Mouse (Mus musculus) heart, embryonic 11.5 days (tissue): Measurements from ENCODE around the gene Galnt2. TPM values are rescaled to one million over a fixed set of nuclear protein-coding genes. Genes with fewer than 3 reads are reported as not detected.
A peak's percentile ranks its signal among the peaks of the same experiment; 100 is the strongest.

Source experiments
- ATAC-seq: fragments of 200-750 bp; cut with Nextera tagmentation; replicated peaks from 2 replicates; pipeline ENCODE4 v1.8.0; 2017; ENCODE audit warnings: moderate library complexity; ENCODE audit not compliant: insufficient number of reproducible peaks, low FRiP score, low TSS enrichment
- H3K27ac ChIP-seq: fragments of 300-500 bp; sonication (generic); 2 replicates; pipeline ENCODE4 v1.5.1; 2014; ENCODE audit warnings: mild to moderate bottlenecking, low read depth, low read length
- H3K27me3 ChIP-seq: fragments of 300-500 bp; sonication (generic); 2 replicates; pipeline ENCODE4 v1.6.1; 2014; ENCODE audit warnings: mild to moderate bottlenecking, low read length, mixed read lengths; ENCODE audit not compliant: control insufficient read depth, insufficient read depth
- H3K36me3 ChIP-seq: fragments of 300-500 bp; sonication (generic); 2 replicates; pipeline ENCODE4 v1.6.1; 2014; ENCODE audit warnings: mild to moderate bottlenecking, low read length, moderate library complexity, mixed read lengths; ENCODE audit not compliant: control insufficient read depth, insufficient read depth
- H3K4me1 ChIP-seq: fragments of 300-500 bp; sonication (generic); 2 replicates; pipeline ENCODE4 v1.6.1; 2014; ENCODE audit warnings: low read length; ENCODE audit not compliant: control insufficient read depth, insufficient read depth
- H3K4me2 ChIP-seq: fragments of 300-500 bp; sonication (generic); 2 replicates; pipeline ENCODE4 v1.6.1; 2014; ENCODE audit warnings: mild to moderate bottlenecking, moderate library complexity
- H3K4me3 ChIP-seq: fragments of 300-500 bp; sonication (generic); 2 replicates; pipeline ENCODE4 v1.5.1; 2014; ENCODE audit warnings: low read depth, low read length
- H3K9ac ChIP-seq: fragments of 300-500 bp; sonication (generic); 2 replicates; pipeline ENCODE4 v1.6.1; 2014; ENCODE audit warnings: mild to moderate bottlenecking, low read depth, low read length, moderate library complexity
- H3K9me3 ChIP-seq: fragments of 300-500 bp; sonication (generic); replicated peaks from 2 replicates; pipeline ENCODE4 v1.6.1; 2016; ENCODE audit warnings: low read length; ENCODE audit not compliant: control insufficient read depth
- WGBS: fragments of 180-500 bp; shearing (Covaris S2); extraction: QIAGEN DNeasy Blood & Tissue Kit; methylation state at CpG from one replicate; pipeline ENCODE4 v1.1.7; 2014; ENCODE audit not compliant: insufficient replicate concordance; 5-methylcytosine and 5-hydroxymethylcytosine counted together
- polyA plus RNA-seq: library from polyadenylated mRNA; unstranded; fragments of >200 nt; fragmentation: Nextera tagmentation; extraction: Ambion mirVana; gene quantifications from 2 replicates; pipeline ENCODE4 v1.2.1, GENCODE M21; 2014

Galnt2 gene
- polyA plus RNA-seq, 1 experiment from 2014 or later, result 63.2 TPM

- Histone ChIP-seq H3K36me3 (0 out of 2 replicates have a peak, but pooled peaks cover 3% of the 10 kb centered on the region), H3K9ac (no peak overlapping the region), H3K4me2 (no peak overlapping the region), H3K4me1 (peaks cover 51% of the 10 kb centered on the region), H3K4me3 (no peak overlapping the region), H3K27ac (0 out of 2 replicates have a peak overlapping the region, but pooled peaks have one; percentile 10), H3K9me3 (no peaks in the 10 kb centered on the region), H3K27me3 (no peaks in the 10 kb centered on the region)
- no peak for ATAC-seq
- WGBS, result 49% methylated on average over 11 of the region's 11 CpGs
Observed at GRCm38 (mm10) chr8:124318612-124319315, 87.6 kb downstream of the Galnt2 start.

GRCm38 (mm10) chr8:124319316-124319652 is 88.1 kb downstream of the Galnt2 start:
- WGBS, result 76% methylated on average over 4 of the region's 4 CpGs
- no peak overlapping the region for H3K27ac ChIP-seq
- H3K4me1 ChIP-seq, result peaks cover 46% of the 10 kb centered on the region
- no peaks in the 10 kb centered on the region for H3K27me3 ChIP-seq
- no peaks in the 10 kb centered on the region for H3K9me3 ChIP-seq
- H3K4me2 ChIP-seq, result no peak overlapping the region
- no peak for ATAC-seq
- 0 out of 2 replicates have a peak, but pooled peaks cover 5% of the 10 kb centered on the region for H3K36me3 ChIP-seq
- no peak overlapping the region for H3K9ac ChIP-seq
- H3K4me3 ChIP-seq, result no peak overlapping the region

- H3K9me3 ChIP-seq, result no peaks in the 10 kb centered on the region
- no peak overlapping the region for H3K9ac ChIP-seq
- H3K4me2 ChIP-seq, result no peak overlapping the region
- peaks cover 30% of the 10 kb centered on the region for H3K4me1 ChIP-seq
- H3K27ac ChIP-seq, result no peak overlapping the region
- ATAC-seq, result no peak
- WGBS, result 54% methylated on average over 12 of the region's 12 CpGs
- no peaks in the 10 kb centered on the region for H3K27me3 ChIP-seq
- peaks cover 9% of the 10 kb centered on the region for H3K36me3 ChIP-seq
- no peak overlapping the region for H3K4me3 ChIP-seq
Observed at GRCm38 (mm10) chr8:124321227-124321840, 90.1 kb downstream of the Galnt2 start.

GRCm38 (mm10) chr8:124323356-124323755 is 92.2 kb downstream of the Galnt2 start:
- Histone ChIP-seq H3K9me3 (no peaks in the 10 kb centered on the region), H3K4me3 (no peak overlapping the region), H3K36me3 (peaks cover 9% of the 10 kb centered on the region), H3K4me1 (peaks cover 12% of the 10 kb centered on the region), H3K9ac (no peak overlapping the region), H3K27ac (no peak overlapping the region), H3K27me3 (no peaks in the 10 kb centered on the region), H3K4me2 (no peak overlapping the region)
- WGBS, result 90% methylated on average over 14 of the region's 14 CpGs
- ATAC-seq, result no peak

GRCm38 (mm10) chr8:124328259-124328658 is 97.1 kb downstream of the Galnt2 start:
- H3K4me2 ChIP-seq, result no peak overlapping the region
- H3K9me3 ChIP-seq, result no peaks in the 10 kb centered on the region
- H3K27me3 ChIP-seq, result no peaks in the 10 kb centered on the region
- no peak for ATAC-seq
- WGBS, result 90% methylated on average over 7 of the region's 7 CpGs
- H3K36me3 ChIP-seq, result peaks cover 14% of the 10 kb centered on the region
- H3K9ac ChIP-seq, result no peak overlapping the region
- H3K4me3 ChIP-seq, result no peak overlapping the region
- H3K27ac ChIP-seq, result no peak overlapping the region
- H3K4me1 ChIP-seq, result peaks cover 9% of the 10 kb centered on the region

- no peak overlapping the region for H3K9ac ChIP-seq
- H3K36me3 ChIP-seq, result peaks cover 14% of the 10 kb centered on the region
- WGBS, result 75% methylated on average over 10 of the region's 10 CpGs
- no peak overlapping the region for H3K4me3 ChIP-seq
- no peak overlapping the region for H3K4me2 ChIP-seq
- H3K27ac ChIP-seq, result no peak overlapping the region
- H3K4me1 ChIP-seq, result peaks cover 9% of the 10 kb centered on the region
- H3K9me3 ChIP-seq, result no peaks in the 10 kb centered on the region
- ATAC-seq, result no peak
- no peaks in the 10 kb centered on the region for H3K27me3 ChIP-seq
Observed at GRCm38 (mm10) chr8:124329690-124330089, 98.5 kb downstream of the Galnt2 start.

GRCm38 (mm10) chr8:124330433-124330832 is 99.2 kb downstream of the Galnt2 start:
- WGBS, result 84% methylated on average over 2 of the region's 3 CpGs
- no peak for ATAC-seq
- Histone ChIP-seq H3K9ac (no peak overlapping the region), H3K36me3 (peaks cover 17% of the 10 kb centered on the region), H3K4me2 (no peak overlapping the region), H3K9me3 (no peaks in the 10 kb centered on the region), H3K27ac (no peak overlapping the region), H3K4me1 (peaks cover 9% of the 10 kb centered on the region), H3K4me3 (no peak overlapping the region), H3K27me3 (no peaks in the 10 kb centered on the region)

- H3K4me2 ChIP-seq, result no peak overlapping the region
- no peak for ATAC-seq
- no peak overlapping the region for H3K9ac ChIP-seq
- H3K9me3 ChIP-seq, result no peaks in the 10 kb centered on the region
- no peak overlapping the region for H3K4me3 ChIP-seq
- peaks cover 13% of the 10 kb centered on the region for H3K36me3 ChIP-seq
- no peak overlapping the region for H3K27ac ChIP-seq
- peaks cover 9% of the 10 kb centered on the region for H3K4me1 ChIP-seq
- no peaks in the 10 kb centered on the region for H3K27me3 ChIP-seq
- WGBS, result 78% methylated on average over 3 of the region's 3 CpGs
Observed at GRCm38 (mm10) chr8:124331094-124331493, 99.9 kb downstream of the Galnt2 start.

- 76% methylated on average over 11 of the region's 11 CpGs for WGBS
- no peak for ATAC-seq
- peaks cover 9% of the 10 kb centered on the region for H3K4me1 ChIP-seq
- no peaks in the 10 kb centered on the region for H3K9me3 ChIP-seq
- no peak overlapping the region for H3K4me2 ChIP-seq
- no peak overlapping the region for H3K27ac ChIP-seq
- H3K9ac ChIP-seq, result no peak overlapping the region
- no peaks in the 10 kb centered on the region for H3K27me3 ChIP-seq
- peaks cover 13% of the 10 kb centered on the region for H3K36me3 ChIP-seq
- no peak overlapping the region for H3K4me3 ChIP-seq
Observed at GRCm38 (mm10) chr8:124331706-124332105, 100.5 kb downstream of the Galnt2 start.
